24 mouse cellular contexts compared by ENCODE assay signal in genomic region chr9:119969811-119970210, GRCm38 (mm10). TPM values are rescaled to one million over a fixed set of nuclear protein-coding genes. Genes with fewer than 3 reads are reported as not detected.
A peak's percentile ranks its signal among the peaks of the same experiment; 100 is the strongest.
DNase-seq lines count a peak whose midpoint lies in the region; ATAC-seq lines count a peak whose summit lies in the region.
"Had no signal": no experiment of that assay in that cellular context is flagged by ENCODE, and none has a peak within 500 bp of the region (broad histone marks: within the 10 kb centered on the region; RNA-seq: fewer than 3 reads in every experiment).

No protein-coding gene starts in this region.

- no peaks in the 10 kb centered on the region for H3K9me3 ChIP-seq in forebrain, embryonic 13.5 days (replicated peaks)
- H3K9me3 ChIP-seq in forebrain, embryonic 11.5 days (ENCODE audit: control insufficient read depth, low read length), result no peaks in the 10 kb centered on the region
- no peaks in the 10 kb centered on the region for H3K9me3 ChIP-seq in heart, embryonic 16.5 days (replicated peaks; ENCODE audit: control insufficient read depth, low read length)
- no peaks in the 10 kb centered on the region for H3K9me3 ChIP-seq in liver, embryonic 15.5 days (replicated peaks)
- no peaks in the 10 kb centered on the region for H3K9me3 ChIP-seq in liver, embryonic 11.5 days (ENCODE audit: control insufficient read depth, low read length)
- H3K9me3 ChIP-seq in stomach, embryonic 16.5 days (replicated peaks; ENCODE audit: control insufficient read depth, low read length), result no peaks in the 10 kb centered on the region
- H3K9me3 ChIP-seq: embryonic facial prominence, embryonic 12.5 days; hindbrain, embryonic 15.5 days; midbrain, embryonic 12.5 days had no signal

- peaks cover 27% of the 10 kb centered on the region for H3K4me1 ChIP-seq in forebrain, embryonic 13.5 days
- no peaks in the 10 kb centered on the region for H3K4me1 ChIP-seq in forebrain, embryonic 11.5 days (replicated peaks; ENCODE audit: control insufficient read depth, insufficient read depth, low read length)
- H3K4me1 ChIP-seq in heart, embryonic 16.5 days (ENCODE audit: control insufficient read depth, insufficient read depth, low read length), result peaks cover 20% of the 10 kb centered on the region
- H3K4me1 ChIP-seq in liver, embryonic 15.5 days (replicated peaks), result 0 out of 2 replicates have a peak, but pooled peaks cover 3% of the 10 kb centered on the region
- no peaks in the 10 kb centered on the region for H3K4me1 ChIP-seq in liver, embryonic 11.5 days (replicated peaks; ENCODE audit: control insufficient read depth, insufficient read depth, low read length)
- peaks cover 13% of the 10 kb centered on the region for H3K4me1 ChIP-seq in stomach, embryonic 16.5 days (ENCODE audit: control insufficient read depth, insufficient read depth, low read length)
- H3K4me1 ChIP-seq: embryonic facial prominence, embryonic 12.5 days; midbrain, embryonic 12.5 days had no signal

- no peak for DNase-seq in forebrain, embryonic 11.5 days (ENCODE audit: low spot score)
- no peak for DNase-seq in heart, adult 18-20 months
- DNase-seq in liver, embryonic 11.5 days (ENCODE audit: low spot score), result no peak
- no peak for DNase-seq in spleen, postnatal 10 days (ENCODE audit: low spot score in 2 of 2)
- DNase-seq: adrenal gland, adult 8-10 months; forebrain, postnatal 0 days had no signal

- no peak overlapping the region for H3K4me2 ChIP-seq in forebrain, embryonic 13.5 days
- no peak overlapping the region for H3K4me2 ChIP-seq in forebrain, embryonic 11.5 days (ENCODE audit: low read depth, low read length, severe bottlenecking)
- H3K4me2 ChIP-seq in heart, embryonic 16.5 days (ENCODE audit: low read depth, low read length), result no peak overlapping the region
- no peak overlapping the region for H3K4me2 ChIP-seq in liver, embryonic 15.5 days
- H3K4me2 ChIP-seq in liver, embryonic 11.5 days, result no peak overlapping the region
- no peak overlapping the region for H3K4me2 ChIP-seq in stomach, embryonic 16.5 days (ENCODE audit: low read depth, low read length)
- H3K4me2 ChIP-seq: embryonic facial prominence, embryonic 12.5 days; hindbrain, embryonic 15.5 days; midbrain, embryonic 12.5 days had no signal

- H3K27ac ChIP-seq in forebrain, embryonic 13.5 days, result peak overlapping the region; percentile 86
- no peak overlapping the region for H3K27ac ChIP-seq in forebrain, embryonic 11.5 days (ENCODE audit: low read depth, low read length)
- H3K27ac ChIP-seq in heart, embryonic 16.5 days (ENCODE audit: low read length), result peak overlapping the region; percentile 61; the same call in 1 of the 2 replicates
- H3K27ac ChIP-seq in liver, embryonic 15.5 days (replicated peaks), result no peak overlapping the region
- H3K27ac ChIP-seq in liver, embryonic 11.5 days (ENCODE audit: low read depth, low read length), result no peak overlapping the region
- H3K27ac ChIP-seq in stomach, embryonic 16.5 days (ENCODE audit: low read length), result peak overlapping the region; percentile 62; the same call in 1 of the 2 replicates
- H3K27ac ChIP-seq: embryonic facial prominence, embryonic 12.5 days; kidney, postnatal 0 days; left cerebral cortex, adult 2 months; liver, embryonic 14.5 days; midbrain, embryonic 12.5 days had no signal

- H3K36me3 ChIP-seq in forebrain, embryonic 13.5 days (ENCODE audit: poor library complexity, severe bottlenecking), result 0 out of 2 replicates have a peak, but pooled peaks cover 6% of the 10 kb centered on the region
- H3K36me3 ChIP-seq in forebrain, embryonic 11.5 days (ENCODE audit: control insufficient read depth, insufficient read depth, low read length), result no peaks in the 10 kb centered on the region
- peaks cover 23% of the 10 kb centered on the region for H3K36me3 ChIP-seq in heart, embryonic 16.5 days (ENCODE audit: control insufficient read depth, insufficient read depth)
- peaks cover 31% of the 10 kb centered on the region for H3K36me3 ChIP-seq in liver, embryonic 15.5 days (replicated peaks)
- H3K36me3 ChIP-seq in liver, embryonic 11.5 days (ENCODE audit: control insufficient read depth, insufficient read depth, low read length), result peaks cover 7% of the 10 kb centered on the region; the same call in 1 of the 2 replicates
- peaks cover 21% of the 10 kb centered on the region; the same call in 1 of the 2 replicates for H3K36me3 ChIP-seq in stomach, embryonic 16.5 days (ENCODE audit: control insufficient read depth, insufficient read depth, low read length)
- H3K36me3 ChIP-seq: hindbrain, embryonic 15.5 days; midbrain, embryonic 12.5 days had no signal

- WGBS in forebrain, embryonic 13.5 days, result 81% methylated on average over 7 of the region's 7 CpGs
- WGBS in forebrain, embryonic 11.5 days, result 80% methylated on average over 7 of the region's 7 CpGs
- 77% methylated on average over 7 of the region's 7 CpGs for WGBS in heart, embryonic 16.5 days
- WGBS in liver, embryonic 15.5 days (ENCODE audit: insufficient replicate concordance), result 65% methylated on average over 7 of the region's 7 CpGs
- WGBS in liver, embryonic 11.5 days, result 76% methylated on average over 7 of the region's 7 CpGs
- 76% methylated on average over 7 of the region's 7 CpGs for WGBS in stomach, embryonic 16.5 days

- no peaks in the 10 kb centered on the region for H3K27me3 ChIP-seq in forebrain, embryonic 13.5 days
- H3K27me3 ChIP-seq in forebrain, embryonic 11.5 days (ENCODE audit: control insufficient read depth, insufficient read depth, low read length), result no peaks in the 10 kb centered on the region
- H3K27me3 ChIP-seq in heart, embryonic 16.5 days (ENCODE audit: control insufficient read depth, insufficient read depth, low read length), result no peaks in the 10 kb centered on the region
- H3K27me3 ChIP-seq in liver, embryonic 15.5 days, result no peaks in the 10 kb centered on the region
- no peaks in the 10 kb centered on the region for H3K27me3 ChIP-seq in liver, embryonic 11.5 days (replicated peaks; ENCODE audit: control insufficient read depth, insufficient read depth, low read length)
- no peaks in the 10 kb centered on the region for H3K27me3 ChIP-seq in stomach, embryonic 16.5 days (ENCODE audit: control insufficient read depth, insufficient read depth, low read length)
- H3K27me3 ChIP-seq: embryonic facial prominence, embryonic 12.5 days; hindbrain, embryonic 15.5 days had no signal

- no peak overlapping the region for H3K4me3 ChIP-seq in forebrain, embryonic 13.5 days
- no peak overlapping the region for H3K4me3 ChIP-seq in forebrain, embryonic 11.5 days (ENCODE audit: low read depth, low read length)
- H3K4me3 ChIP-seq in heart, embryonic 16.5 days (ENCODE audit: low read length), result no peak overlapping the region
- H3K4me3 ChIP-seq in liver, embryonic 15.5 days (replicated peaks), result no peak overlapping the region
- no peak overlapping the region for H3K4me3 ChIP-seq in liver, embryonic 11.5 days (ENCODE audit: low read depth, low read length)
- no peak overlapping the region for H3K4me3 ChIP-seq in stomach, embryonic 16.5 days (replicated peaks; ENCODE audit: low read length)
- H3K4me3 ChIP-seq: embryonic facial prominence, embryonic 12.5 days; heart, adult 2 months; hindbrain, embryonic 15.5 days; left cerebral cortex, adult 2 months; midbrain, embryonic 12.5 days had no signal

- H3K9ac ChIP-seq in forebrain, embryonic 13.5 days, result peak overlapping the region; percentile 1; the same call in 1 of the 2 replicates
- no peak overlapping the region for H3K9ac ChIP-seq in forebrain, embryonic 11.5 days (ENCODE audit: low read length)
- no peak overlapping the region for H3K9ac ChIP-seq in heart, embryonic 16.5 days (ENCODE audit: low read length)
- H3K9ac ChIP-seq in liver, embryonic 15.5 days, result no peak overlapping the region
- H3K9ac ChIP-seq in liver, embryonic 11.5 days (ENCODE audit: low read depth, low read length), result no peak overlapping the region
- no peak overlapping the region for H3K9ac ChIP-seq in stomach, embryonic 16.5 days (ENCODE audit: low read length)
- H3K9ac ChIP-seq: embryonic facial prominence, embryonic 12.5 days; forebrain, postnatal 0 days; hindbrain, embryonic 15.5 days; liver, embryonic 14.5 days; midbrain, embryonic 12.5 days had no signal

- ATAC-seq in forebrain, embryonic 13.5 days, result no peak
- ATAC-seq in forebrain, embryonic 11.5 days (replicated peaks; ENCODE audit: low FRiP score), result no peak
- ATAC-seq in heart, embryonic 16.5 days (replicated peaks; ENCODE audit: extremely low read depth, insufficient read depth, low FRiP score), result no peak
- peak; percentile 26; the same call in 1 of the 2 replicates for ATAC-seq in liver, embryonic 15.5 days (ENCODE audit: insufficient read depth)
- ATAC-seq in liver, embryonic 11.5 days (replicated peaks; ENCODE audit: low FRiP score), result no peak
- no peak for ATAC-seq in stomach, embryonic 16.5 days (ENCODE audit: insufficient read depth, low FRiP score)
- ATAC-seq: forebrain, postnatal 0 days; intestine, embryonic 16.5 days had no signal

RNA-seq across cellular contexts. Expression of gene Csrnp1, which starts 14.6 kb away (rescaled TPM):
- polyA plus RNA-seq in forebrain, embryonic 13.5 days (2015; fragmentation: Nextera tagmentation; extraction: Ambion mirVana), result 1.3 and 1.5 TPM in 2 replicates
- 1.5 and 1.6 TPM in 2 replicates for polyA plus RNA-seq in forebrain, embryonic 11.5 days (2014; fragmentation: Nextera tagmentation; extraction: Ambion mirVana)
- polyA plus RNA-seq in heart, embryonic 16.5 days (2015; fragmentation: Nextera tagmentation; extraction: Ambion mirVana), result 6.5 and 9.4 TPM in 2 replicates
- total RNA-seq in heart, adult 18-20 months (2021), result 10 to 100 TPM; 16.7 to 20.7 TPM
- polyA plus RNA-seq in liver, embryonic 15.5 days (2015; fragmentation: Nextera tagmentation; extraction: Ambion mirVana), result 2.0 and 2.8 TPM in 2 replicates
- 1.1 and 2.2 TPM in 2 replicates for polyA plus RNA-seq in liver, embryonic 11.5 days (2014; fragmentation: Nextera tagmentation; extraction: Ambion mirVana)
- polyA plus RNA-seq in stomach, embryonic 16.5 days (2015; fragmentation: Nextera tagmentation; extraction: Ambion mirVana), result 5.9 and 7.8 TPM in 2 replicates

RNA-seq across cellular contexts. Expression of gene Ttc21a, which starts 32.4 kb away (rescaled TPM):
- polyA plus RNA-seq in forebrain, embryonic 13.5 days (2015; fragmentation: Nextera tagmentation; extraction: Ambion mirVana), result 0.32 and 0.54 TPM in 2 replicates
- polyA plus RNA-seq in forebrain, embryonic 11.5 days (2014; fragmentation: Nextera tagmentation; extraction: Ambion mirVana), result 0.11 and 0.33 TPM in 2 replicates
- polyA plus RNA-seq in heart, embryonic 16.5 days (2015; fragmentation: Nextera tagmentation; extraction: Ambion mirVana), result 0.37 and 0.39 TPM in 2 replicates
- total RNA-seq in heart, adult 18-20 months (2021), result under 1 TPM in 1 of 2 experiments, not detected in 1; 0.21 TPM
- polyA plus RNA-seq in liver, embryonic 15.5 days (2015; fragmentation: Nextera tagmentation; extraction: Ambion mirVana), result 0.14 and 0.22 TPM in 2 replicates
- 0.14 TPM in 1 of 2 replicates, not detected in the other for polyA plus RNA-seq in liver, embryonic 11.5 days (2014; fragmentation: Nextera tagmentation; extraction: Ambion mirVana)
- 0.04 and 0.15 TPM in 2 replicates for polyA plus RNA-seq in stomach, embryonic 16.5 days (2015; fragmentation: Nextera tagmentation; extraction: Ambion mirVana)
- total RNA-seq: gastrocnemius, postnatal 14 days; heart, adult 2 months; monocyte, adult 5-6 weeks had no signal
- polyA plus RNA-seq: activated CD4-positive, CD25-positive, alpha-beta regulatory T cell, adult 4 months had no signal

RNA-seq across cellular contexts. Expression of gene Gorasp1, which starts 32.4 kb away (rescaled TPM):
- polyA plus RNA-seq in forebrain, embryonic 13.5 days (2015; fragmentation: Nextera tagmentation; extraction: Ambion mirVana), result 20.0 and 22.9 TPM in 2 replicates
- 19.3 and 25.7 TPM in 2 replicates for polyA plus RNA-seq in forebrain, embryonic 11.5 days (2014; fragmentation: Nextera tagmentation; extraction: Ambion mirVana)
- polyA plus RNA-seq in heart, embryonic 16.5 days (2015; fragmentation: Nextera tagmentation; extraction: Ambion mirVana), result 22.4 and 23.1 TPM in 2 replicates
- 10 to 100 TPM; 31.8 to 35.8 TPM for total RNA-seq in heart, adult 18-20 months (2021)
- 9.9 and 11.4 TPM in 2 replicates for polyA plus RNA-seq in liver, embryonic 15.5 days (2015; fragmentation: Nextera tagmentation; extraction: Ambion mirVana)
- polyA plus RNA-seq in liver, embryonic 11.5 days (2014; fragmentation: Nextera tagmentation; extraction: Ambion mirVana), result 24.7 and 25.0 TPM in 2 replicates
- polyA plus RNA-seq in stomach, embryonic 16.5 days (2015; fragmentation: Nextera tagmentation; extraction: Ambion mirVana), result 31.6 and 39.0 TPM in 2 replicates

RNA-seq across cellular contexts. Expression of gene Xirp1, which starts 53.6 kb away (rescaled TPM):
- not detected in 2 replicates for polyA plus RNA-seq in forebrain, embryonic 13.5 days (2015; fragmentation: Nextera tagmentation; extraction: Ambion mirVana)
- polyA plus RNA-seq in forebrain, embryonic 11.5 days (2014; fragmentation: Nextera tagmentation; extraction: Ambion mirVana), result not detected in 2 replicates
- 54.9 and 56.1 TPM in 2 replicates for polyA plus RNA-seq in heart, embryonic 16.5 days (2015; fragmentation: Nextera tagmentation; extraction: Ambion mirVana)
- total RNA-seq in heart, adult 18-20 months (2021), result 100 to 1,000 TPM; 145 to 150 TPM
- polyA plus RNA-seq in liver, embryonic 15.5 days (2015; fragmentation: Nextera tagmentation; extraction: Ambion mirVana), result 0.17 and 0.43 TPM in 2 replicates
- 0.25 and 1.1 TPM in 2 replicates for polyA plus RNA-seq in liver, embryonic 11.5 days (2014; fragmentation: Nextera tagmentation; extraction: Ambion mirVana)
- 0.14 and 1.6 TPM in 2 replicates for polyA plus RNA-seq in stomach, embryonic 16.5 days (2015; fragmentation: Nextera tagmentation; extraction: Ambion mirVana)
- total RNA-seq: forebrain, postnatal 0 days; megakaryocyte progenitor cell, adult 5-6 weeks; neutrophil, adult 5-6 weeks had no signal
- polyA plus RNA-seq: activated CD4-positive, CD25-positive, alpha-beta regulatory T cell, adult 4 months; forebrain, postnatal 0 days; hindbrain, embryonic 15.5 days; liver, embryonic 14.5 days; midbrain, embryonic 12.5 days; thymus, postnatal 0 days had no signal

Comparison
In these comparisons a context has a peak if more than half of its experiments do, and no peak if none do; other contexts are left out.
1. H3K27ac ChIP-seq: peak in forebrain, embryonic 13.5 days (single experiment), heart, embryonic 16.5 days (single experiment) and stomach, embryonic 16.5 days (single experiment); none in forebrain, embryonic 11.5 days (single experiment), liver, embryonic 15.5 days (single experiment) and liver, embryonic 11.5 days (single experiment).